Mouse (Mus musculus): ENCODE data around the gene Rfx5. TPM values are rescaled to one million over a fixed set of nuclear protein-coding genes. Genes with fewer than 3 reads are reported as not detected.
"Not testable (repeated sequence)": the region's sequence is repeated elsewhere in the genome, so short reads cannot be mapped to it uniquely, and the experiment has no call there.

Rfx5 gene
- polyA plus RNA-seq, 1 experiment from 2014 or later, result 8.5 TPM

DNA sequence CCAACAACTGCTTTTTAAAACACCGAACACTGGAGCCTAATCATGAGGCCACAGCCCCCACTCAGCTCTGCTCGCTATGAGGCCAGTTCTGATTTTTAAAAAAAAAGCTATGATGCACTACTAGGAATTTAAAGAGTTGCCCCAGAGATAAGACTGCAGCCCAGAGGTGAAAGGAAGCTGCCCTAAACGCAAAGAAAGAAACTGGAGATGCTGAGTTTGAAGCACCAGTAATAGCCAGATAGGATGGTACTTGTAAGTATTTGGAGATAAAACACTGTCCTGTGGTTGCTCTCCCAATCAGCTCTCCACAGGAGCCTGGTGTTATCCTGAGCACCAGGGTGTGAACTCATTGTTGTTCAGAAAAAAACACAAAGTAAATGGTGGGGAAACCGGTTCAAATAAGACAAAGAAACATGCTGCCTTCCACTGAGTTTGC lies 27.6 kb upstream of the Rfx5 start:
- WGBS, result 39% methylated on average over 4 of the region's 4 CpGs
- H3K4me3 ChIP-seq (replicated peaks); H3K9me3 ChIP-seq; H3K4me2 ChIP-seq; H3K9ac ChIP-seq; H3K27me3 ChIP-seq (replicated peaks); H3K27ac ChIP-seq; H3K36me3 ChIP-seq; H3K4me1 ChIP-seq: not testable (repeated sequence)
- ATAC-seq (ENCODE audit: insufficient read depth, low FRiP score, low read depth), result peak; percentile 63

DNA sequence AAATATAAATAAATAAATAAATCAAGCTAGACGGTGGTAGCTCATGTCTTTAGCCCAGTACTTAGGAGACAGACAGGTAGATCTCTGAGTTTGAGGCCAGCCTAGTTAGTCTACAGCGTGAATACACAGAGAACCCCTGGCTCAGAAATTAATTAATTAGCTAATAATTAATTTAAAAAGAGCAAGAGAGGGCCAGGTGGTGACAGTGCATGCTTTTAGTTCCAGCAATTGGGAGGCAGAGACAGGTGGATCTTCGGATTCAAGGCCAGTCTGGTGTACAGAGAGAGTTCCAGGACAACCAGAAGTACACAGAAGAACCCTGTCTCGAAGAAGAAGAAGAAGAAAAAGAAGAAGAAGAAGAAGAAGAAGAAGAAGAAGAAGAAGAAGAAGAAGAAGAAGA lies 24.9 kb upstream of the Rfx5 start:
- not testable (repeated sequence) for H3K4me2 ChIP-seq; ATAC-seq (ENCODE audit: insufficient read depth, low FRiP score, low read depth); H3K27me3 ChIP-seq (replicated peaks); H3K4me3 ChIP-seq (replicated peaks); H3K9ac ChIP-seq; H3K4me1 ChIP-seq; H3K27ac ChIP-seq; H3K36me3 ChIP-seq; H3K9me3 ChIP-seq
- WGBS, result 85% methylated on average over 4 of the region's 4 CpGs

DNA sequence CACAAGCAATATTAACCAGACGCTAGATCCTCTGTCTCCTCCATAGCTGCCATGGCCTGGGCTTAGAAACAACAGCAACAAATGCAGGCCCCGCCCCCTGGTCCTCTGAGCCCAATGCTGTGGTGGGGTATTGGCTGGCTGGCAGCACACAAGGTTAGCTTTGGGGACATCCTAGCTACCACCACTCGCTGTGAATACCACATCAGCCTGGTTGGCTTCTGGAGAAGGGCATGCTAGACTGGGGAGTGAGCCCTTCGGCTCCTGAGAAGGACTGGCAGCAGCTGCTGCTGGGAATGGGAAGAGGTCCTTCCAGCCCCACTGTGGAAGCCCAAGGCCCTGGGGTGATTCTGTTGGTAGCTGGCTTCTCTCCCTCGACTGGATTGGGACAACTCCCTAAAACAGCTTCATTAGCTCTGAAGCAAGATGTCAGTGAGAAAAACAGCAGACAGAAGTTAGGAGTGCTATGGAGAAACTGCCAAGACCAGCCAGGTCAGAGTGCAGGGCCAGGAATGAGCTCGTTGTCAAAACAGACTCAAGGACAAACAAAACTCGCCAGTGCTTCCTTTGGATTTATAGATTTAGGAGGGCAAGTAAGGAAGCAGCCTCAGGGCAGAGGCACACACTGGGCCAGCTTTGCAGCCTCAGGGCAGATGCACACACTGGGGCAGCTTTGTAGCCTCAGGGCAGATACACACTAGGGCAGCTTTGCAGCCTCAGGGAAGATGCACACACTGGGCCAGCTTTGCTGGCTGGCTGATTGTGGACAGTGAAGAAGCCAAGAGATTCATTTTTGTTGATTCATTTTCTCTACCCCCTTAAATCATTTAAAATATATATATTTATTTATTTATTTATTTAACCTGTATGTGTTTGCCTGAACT lies 23.2 kb upstream of the Rfx5 start:
- H3K4me3 ChIP-seq (replicated peaks); H3K4me2 ChIP-seq; H3K27me3 ChIP-seq (replicated peaks); H3K9ac ChIP-seq; ATAC-seq (ENCODE audit: insufficient read depth, low FRiP score, low read depth); H3K36me3 ChIP-seq; H3K9me3 ChIP-seq; H3K4me1 ChIP-seq: not testable (repeated sequence)
- WGBS, result 39% methylated on average over 7 of the region's 7 CpGs
- H3K27ac ChIP-seq, result peak overlapping the region; percentile 73

DNA sequence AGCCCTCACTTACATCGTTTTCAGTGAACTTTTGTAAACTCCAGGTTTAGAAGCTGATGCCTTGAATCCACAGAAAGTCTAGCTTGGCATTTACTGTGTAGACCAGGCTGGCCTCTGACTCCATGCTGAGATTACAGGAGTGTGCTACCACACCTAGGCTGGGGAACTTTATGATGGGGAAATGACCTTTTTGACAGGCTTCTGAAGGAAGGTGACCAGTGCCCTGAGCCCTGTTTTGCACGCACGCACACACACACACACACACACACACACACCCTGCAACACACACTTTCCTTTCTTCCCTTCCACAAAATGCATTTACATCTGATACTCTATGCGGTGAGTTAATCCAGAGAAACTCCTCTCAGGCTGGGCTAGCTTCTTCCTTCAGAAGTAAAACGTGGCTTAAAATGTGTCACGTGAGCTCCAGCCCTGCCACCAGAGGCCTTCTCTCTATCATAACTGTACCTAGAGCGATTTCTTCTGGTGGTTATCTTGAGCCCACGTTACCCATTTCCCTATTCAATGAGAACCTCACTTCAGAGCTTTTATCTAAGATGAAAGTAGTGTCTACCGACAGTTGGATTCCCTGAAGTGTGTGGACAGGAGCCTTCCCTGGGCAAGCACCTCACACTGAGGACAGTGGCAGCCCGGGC lies 22.3 kb upstream of the Rfx5 start:
- peak overlapping the region; percentile 73; the same call in 1 of the 2 replicates for H3K27ac ChIP-seq
- H3K27me3 ChIP-seq (replicated peaks); ATAC-seq (ENCODE audit: insufficient read depth, low FRiP score, low read depth); H3K9ac ChIP-seq; H3K9me3 ChIP-seq; H3K4me3 ChIP-seq (replicated peaks); H3K4me1 ChIP-seq; H3K36me3 ChIP-seq; H3K4me2 ChIP-seq: not testable (repeated sequence)
- 77% methylated on average over 10 of the region's 10 CpGs for WGBS

DNA sequence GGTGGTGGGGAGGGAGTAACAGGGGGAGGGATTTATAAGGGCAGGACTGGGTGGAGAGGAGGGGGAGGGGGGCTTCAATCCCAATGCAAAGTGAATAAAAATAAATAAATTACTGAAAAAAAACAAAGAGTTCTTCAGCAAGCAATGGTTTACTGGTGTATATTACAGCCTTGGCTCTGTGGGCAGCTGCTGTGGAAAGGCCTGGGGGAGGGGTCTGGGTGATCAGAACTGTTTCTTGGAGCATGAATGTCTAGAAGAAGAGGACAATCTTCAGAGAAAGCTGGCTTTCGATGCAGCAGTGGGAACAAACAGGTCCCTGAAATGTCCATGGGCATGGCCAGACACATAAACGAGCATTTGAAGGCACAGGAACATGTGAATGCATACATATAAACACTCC lies 21.6 kb upstream of the Rfx5 start:
- peak overlapping the region; percentile 51; the same call in 1 of the 2 replicates for H3K4me2 ChIP-seq
- H3K4me3 ChIP-seq (replicated peaks); H3K9ac ChIP-seq; H3K27me3 ChIP-seq (replicated peaks); ATAC-seq (ENCODE audit: insufficient read depth, low FRiP score, low read depth); H3K4me1 ChIP-seq; H3K9me3 ChIP-seq; H3K36me3 ChIP-seq: not testable (repeated sequence)
- H3K27ac ChIP-seq, result peak overlapping the region; percentile 96
- 44% methylated on average over 2 of the region's 2 CpGs for WGBS

DNA sequence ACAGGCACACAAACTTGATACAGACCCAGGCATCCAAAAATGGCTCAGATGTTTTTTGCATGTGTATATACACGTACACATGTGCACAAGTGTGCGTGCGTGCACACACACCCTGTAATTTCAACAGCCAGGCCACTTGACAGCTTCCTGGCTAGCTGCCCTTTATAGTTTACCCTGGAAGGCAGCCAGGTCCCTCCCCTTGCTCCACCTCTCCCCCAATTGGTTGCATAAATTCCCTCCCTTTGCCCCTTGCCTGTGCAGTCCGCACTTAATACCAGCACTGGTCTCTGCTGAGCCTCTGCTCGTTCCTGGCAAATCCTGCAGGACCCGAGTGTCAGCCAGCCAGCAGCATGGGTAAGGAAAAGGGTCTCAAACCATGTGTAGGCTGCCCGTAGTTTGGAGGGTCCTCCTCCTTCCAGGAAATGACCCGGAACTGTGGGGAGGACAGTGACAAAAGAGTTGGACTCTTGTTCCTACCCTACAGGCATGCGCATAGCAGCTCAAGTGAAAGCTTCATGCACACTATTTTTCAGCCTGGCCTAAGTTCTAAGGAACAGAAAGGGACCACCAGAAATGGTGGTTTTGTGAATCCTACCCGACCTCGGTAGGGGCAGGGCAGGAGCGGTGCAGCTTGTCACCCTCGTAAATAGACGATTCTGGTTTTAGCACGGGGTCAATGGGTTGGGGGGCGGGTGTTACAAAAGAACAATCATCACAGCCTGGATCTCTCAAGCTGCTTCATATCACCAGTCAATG lies 20.9 kb upstream of the Rfx5 start, which contains the start of gene Selenbp1:
TSS of gene Selenbp1 (plus strand) at position 248 of the 756 bp plus-strand sequence.
- H3K27ac ChIP-seq, result peak within 1 kb of the TSS; percentile 96
- H3K9me3 ChIP-seq, result no peaks in the 10 kb centered on the region
- 0 out of 2 replicates have a peak within 1 kb of the TSS, but pooled peaks have one; percentile 29 for H3K9ac ChIP-seq
- peak; percentile 85 for ATAC-seq (ENCODE audit: insufficient read depth, low FRiP score, low read depth)
- WGBS, result 4% methylated on average over 16 of the region's 16 CpGs
- H3K27me3 ChIP-seq (replicated peaks), result no peaks in the 10 kb centered on the region
- H3K4me1 ChIP-seq, result peaks cover 10% of the 10 kb centered on the region
- H3K4me3 ChIP-seq (replicated peaks), result peak within 1 kb of the TSS; percentile 44
- H3K36me3 ChIP-seq, result no peaks in the 10 kb centered on the region
- peak within 1 kb of the TSS; percentile 51 for H3K4me2 ChIP-seq

DNA sequence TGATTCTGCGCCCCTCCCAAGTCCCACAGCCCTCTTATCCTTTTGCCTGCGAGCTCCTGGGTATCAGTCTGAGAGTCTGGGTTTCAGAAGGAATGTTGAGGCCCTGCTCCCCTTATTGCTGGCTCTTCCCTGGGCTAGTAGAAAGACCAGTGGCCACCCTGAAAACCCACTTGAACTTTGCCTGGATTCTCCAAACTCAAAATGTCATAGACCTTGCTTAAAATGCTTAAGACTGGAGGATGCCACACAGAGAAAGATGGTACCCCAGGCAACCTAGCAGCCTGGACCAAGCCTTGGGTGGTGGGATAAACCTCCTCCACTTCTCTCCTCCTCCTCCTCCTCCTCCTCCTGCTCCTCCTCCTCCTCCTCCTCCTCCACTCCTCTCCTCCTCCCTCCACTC lies 20.3 kb upstream of the Rfx5 start:
- H3K4me3 ChIP-seq (replicated peaks), result peak overlapping the region; percentile 44
- H3K27ac ChIP-seq, result peak overlapping the region; percentile 96
- ATAC-seq (ENCODE audit: insufficient read depth, low FRiP score, low read depth); H3K27me3 ChIP-seq (replicated peaks); H3K4me1 ChIP-seq; H3K9me3 ChIP-seq; H3K9ac ChIP-seq; H3K36me3 ChIP-seq: not testable (repeated sequence)
- WGBS, result no CpG with 5 or more reads among the region's 2 CpGs
- H3K4me2 ChIP-seq, result peak overlapping the region; percentile 51; the same call in 1 of the 2 replicates

DNA sequence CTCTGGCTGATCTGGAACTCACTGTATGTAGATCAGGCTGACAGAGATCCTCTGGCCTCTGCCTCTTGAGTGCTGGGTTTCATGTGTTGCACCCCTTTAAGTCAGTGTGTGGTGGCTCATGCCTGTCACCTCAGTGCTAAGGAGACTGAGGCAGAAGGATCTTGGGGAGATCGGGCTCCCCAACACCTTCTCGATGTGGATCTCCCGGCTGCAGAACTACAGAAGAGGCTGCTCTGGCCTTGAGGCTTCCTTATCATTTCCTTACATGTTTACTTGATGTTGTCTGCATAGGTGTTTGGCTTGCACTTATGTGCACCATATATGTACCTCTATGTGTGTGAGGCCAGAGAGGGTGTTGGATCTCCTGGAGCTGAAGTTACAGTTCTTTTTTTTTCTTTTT lies 19.3 kb upstream of the Rfx5 start:
- not testable (repeated sequence) for H3K4me2 ChIP-seq; H3K27me3 ChIP-seq (replicated peaks); H3K9me3 ChIP-seq; ATAC-seq (ENCODE audit: insufficient read depth, low FRiP score, low read depth); H3K36me3 ChIP-seq; H3K27ac ChIP-seq; H3K4me1 ChIP-seq; H3K4me3 ChIP-seq (replicated peaks); H3K9ac ChIP-seq
- 93% methylated on average over 3 of the region's 3 CpGs for WGBS

DNA sequence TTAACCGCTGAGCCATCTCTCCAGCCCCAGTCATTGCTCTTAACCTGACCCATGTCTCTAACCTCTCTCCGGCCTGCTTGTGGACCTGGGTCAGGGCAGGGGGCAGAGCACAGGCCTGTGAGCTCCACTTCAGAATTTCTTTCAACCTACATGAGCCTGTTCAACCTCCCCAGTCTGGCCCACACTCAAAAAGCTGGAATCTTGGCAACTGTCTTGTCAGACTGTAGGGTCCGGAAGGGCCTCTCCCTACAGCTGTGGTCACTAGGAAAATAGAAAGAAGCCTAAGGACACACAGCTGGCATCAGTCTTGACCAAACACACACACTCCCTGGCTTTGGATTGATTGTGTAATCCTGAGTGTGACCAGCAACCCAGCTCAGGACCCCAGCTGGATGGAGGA lies 18.5 kb upstream of the Rfx5 start:
- not testable (repeated sequence) for H3K9me3 ChIP-seq; H3K4me3 ChIP-seq (replicated peaks); H3K9ac ChIP-seq; H3K4me1 ChIP-seq; H3K27me3 ChIP-seq (replicated peaks); H3K36me3 ChIP-seq; H3K4me2 ChIP-seq; ATAC-seq (ENCODE audit: insufficient read depth, low FRiP score, low read depth)
- peak overlapping the region; percentile 35; the same call in 1 of the 2 replicates for H3K27ac ChIP-seq
- WGBS, result 61% methylated on average over 3 of the region's 3 CpGs

DNA sequence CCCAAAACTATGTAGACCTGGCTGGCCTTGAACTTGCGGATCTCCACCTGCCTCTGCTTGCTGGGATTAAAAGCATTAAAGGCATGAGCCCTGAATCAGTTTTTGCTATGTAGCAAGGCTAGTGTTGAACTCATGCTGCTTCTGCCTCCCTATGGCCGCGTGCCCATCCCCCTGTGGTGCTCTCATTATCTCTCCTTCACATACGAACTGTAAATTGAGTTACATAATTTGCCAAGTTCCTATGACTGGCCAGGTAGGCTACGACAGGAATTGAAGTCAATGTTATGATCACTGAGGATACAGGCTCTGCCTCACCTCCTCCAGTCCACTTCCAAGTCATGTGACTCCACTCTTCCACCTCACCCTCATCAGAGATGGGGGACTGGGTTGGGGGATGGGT lies 17.7 kb upstream of the Rfx5 start:
- H3K9me3 ChIP-seq; ATAC-seq (ENCODE audit: insufficient read depth, low FRiP score, low read depth); H3K36me3 ChIP-seq; H3K9ac ChIP-seq; H3K27ac ChIP-seq; H3K4me3 ChIP-seq (replicated peaks); H3K4me1 ChIP-seq; H3K27me3 ChIP-seq (replicated peaks); H3K4me2 ChIP-seq: not testable (repeated sequence)
- 76% methylated on average over 5 of the region's 5 CpGs for WGBS

DNA sequence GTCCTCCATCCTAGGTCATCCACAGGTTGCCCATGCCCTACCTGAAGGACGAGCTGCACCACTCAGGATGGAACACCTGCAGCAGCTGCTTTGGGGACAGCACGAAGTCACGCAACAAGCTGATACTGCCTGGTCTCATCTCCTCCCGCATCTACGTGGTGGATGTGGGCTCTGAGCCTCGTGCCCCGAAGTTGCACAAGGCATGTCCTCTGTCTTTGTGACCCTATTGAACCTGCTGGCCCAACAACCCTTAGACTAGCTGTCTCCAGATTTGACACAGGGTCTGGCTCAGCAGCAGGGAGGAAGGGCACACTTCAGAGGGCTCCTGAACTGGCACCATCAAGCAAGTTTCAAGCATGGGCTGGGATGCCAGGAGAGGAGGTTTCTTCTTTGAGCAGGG lies 16.7 kb upstream of the Rfx5 start:
- not testable (repeated sequence) for ATAC-seq (ENCODE audit: insufficient read depth, low FRiP score, low read depth); H3K9ac ChIP-seq; H3K9me3 ChIP-seq; H3K27ac ChIP-seq; H3K4me3 ChIP-seq (replicated peaks); H3K27me3 ChIP-seq (replicated peaks); H3K36me3 ChIP-seq; H3K4me2 ChIP-seq; H3K4me1 ChIP-seq
- 82% methylated on average over 7 of the region's 7 CpGs for WGBS

DNA sequence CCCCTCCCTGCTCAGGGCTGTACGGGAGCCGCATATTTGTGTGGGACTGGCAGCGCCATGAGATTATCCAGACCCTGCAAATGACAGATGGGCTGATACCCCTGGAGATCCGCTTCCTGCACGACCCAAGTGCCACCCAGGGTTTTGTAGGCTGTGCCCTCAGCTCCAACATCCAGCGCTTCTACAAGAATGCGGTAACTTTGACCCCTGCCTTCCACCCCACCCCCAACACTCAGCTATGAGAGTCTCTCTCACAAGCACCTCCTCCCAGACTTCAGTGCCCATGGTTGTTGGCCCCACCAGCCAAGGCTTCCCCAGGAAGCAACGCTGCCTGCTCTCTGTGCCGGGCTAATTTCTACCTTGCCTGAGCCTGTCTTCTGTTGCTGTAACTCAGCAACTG lies 13.8 kb upstream of the Rfx5 start:
- H3K4me3 ChIP-seq (replicated peaks); H3K4me1 ChIP-seq; H3K9me3 ChIP-seq; H3K36me3 ChIP-seq; H3K9ac ChIP-seq; H3K4me2 ChIP-seq; ATAC-seq (ENCODE audit: insufficient read depth, low FRiP score, low read depth); H3K27ac ChIP-seq; H3K27me3 ChIP-seq (replicated peaks): not testable (repeated sequence)
- WGBS, result 44% methylated on average over 9 of the region's 9 CpGs

Measured in stomach, embryonic 15.5 days (tissue).